Mouse (Mus musculus): ENCODE results near the gene Vgll4. TPM values are rescaled to one million over a fixed set of nuclear protein-coding genes. Genes with fewer than 3 reads are reported as not detected.

Gene Vgll4
- polyA plus RNA-seq, 1 experiment from 2014 or later: 10.0 TPM

Other genes with a start within 250 kb of the Vgll4 start
- gene Tamm41, start 67.9 kb upstream of the Vgll4 start, polyA plus RNA-seq (2015; fragmentation: Nextera tagmentation; extraction: Ambion mirVana): 17.5 and 19.7 TPM in 2 replicates
- 0.11 and 0.25 TPM in 2 replicates for gene Syn2, start 164.9 kb upstream of the Vgll4 start, polyA plus RNA-seq (2015; fragmentation: Nextera tagmentation; extraction: Ambion mirVana)